Mouse (Mus musculus) layer of hippocampus, adult 9-10 months (tissue): ENCODE measurements around the gene Fkbp9.

Source experiments
- DNase-seq: peaks from one replicate; pipeline ENCODE4 v3.0.0; 2022; ENCODE audit warnings: low spot score

The Fkbp9 gene

GRCm38 (mm10) chr6:56905486-56905885, 73.6 kb downstream of the Fkbp9 start:
- DNase-seq = no peak

DNA sequence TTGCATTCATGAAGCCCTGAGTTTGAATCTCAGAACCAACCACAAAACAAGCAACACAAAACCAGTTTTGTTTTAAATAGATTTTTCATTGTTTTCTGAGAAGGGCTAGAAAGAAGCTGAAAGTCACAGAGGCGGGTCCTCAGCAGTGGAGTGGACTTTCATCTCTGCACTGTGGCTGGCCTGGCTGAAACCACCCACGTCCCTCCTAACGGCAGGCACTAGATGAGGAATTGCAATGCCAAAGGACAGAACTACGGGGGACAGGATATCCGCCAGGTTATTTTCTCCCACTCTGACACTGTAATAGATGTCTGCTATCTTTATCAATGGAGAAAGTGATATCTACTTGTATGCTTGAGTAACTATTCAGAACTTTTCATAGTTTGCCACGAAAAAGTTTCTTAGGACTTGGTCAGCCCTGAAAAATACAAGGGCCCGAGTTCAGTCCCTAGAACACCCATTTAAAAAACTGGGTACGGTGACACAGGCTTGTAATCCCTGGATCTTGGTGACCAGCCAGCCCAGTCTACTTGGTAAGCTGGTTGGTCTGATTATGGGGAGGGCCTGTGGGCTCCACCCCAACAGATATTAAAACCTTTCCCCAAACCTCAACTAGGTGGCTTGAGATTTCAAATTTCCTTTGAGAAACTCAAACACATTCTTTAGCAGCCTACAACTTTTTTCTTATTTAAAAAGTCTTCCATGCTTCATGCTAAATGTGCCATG, 74.4 kb downstream of the Fkbp9 start:
- no peak for DNase-seq

DNA sequence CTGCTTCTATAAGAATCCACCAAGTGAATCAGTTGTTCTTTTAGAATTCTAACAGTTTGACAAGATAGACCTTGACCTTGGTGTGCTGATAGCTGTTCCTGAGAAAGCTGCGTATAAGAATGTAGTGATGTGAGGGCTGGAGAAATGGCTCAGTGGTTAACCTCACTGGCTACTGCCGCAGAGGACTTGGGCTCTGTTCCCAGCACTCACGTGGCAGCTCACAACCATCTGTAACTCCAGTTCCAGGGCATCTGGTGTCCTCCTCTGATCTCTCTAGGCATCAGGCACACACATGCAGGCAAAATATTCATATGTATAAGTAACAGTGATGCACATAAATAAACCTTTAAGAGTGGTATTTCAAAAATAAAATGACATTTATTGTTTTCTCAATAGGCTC, 76.1 kb downstream of the Fkbp9 start:
- DNase-seq = no peak

- no peak for DNase-seq
These were observed 76.5 kb downstream of the Fkbp9 start for GRCm38 (mm10) chr6:56908397-56908796.

- no peak for DNase-seq
These were observed 77.1 kb downstream of the Fkbp9 start for GRCm38 (mm10) chr6:56908912-56909311.

DNA sequence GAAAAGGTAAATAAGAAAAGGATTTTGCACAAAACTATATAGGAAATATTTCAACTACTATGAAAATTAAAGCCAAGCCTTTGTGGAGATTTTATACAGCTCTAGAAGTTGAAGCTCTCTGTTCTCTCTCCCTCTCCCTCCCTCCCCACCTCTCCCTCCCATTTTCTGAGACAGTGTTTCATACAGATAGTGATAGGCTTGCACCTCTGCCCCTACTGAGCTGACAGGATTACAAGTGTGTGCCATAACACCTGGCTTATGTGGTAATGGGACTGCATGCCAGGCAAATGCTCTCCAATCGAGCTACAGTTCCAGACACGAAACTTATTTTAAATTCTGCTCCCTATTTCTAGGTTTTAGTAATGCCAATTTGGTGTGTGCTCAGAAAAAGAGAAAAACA, 79.1 kb downstream of the Fkbp9 start:
- DNase-seq = no peak

DNA sequence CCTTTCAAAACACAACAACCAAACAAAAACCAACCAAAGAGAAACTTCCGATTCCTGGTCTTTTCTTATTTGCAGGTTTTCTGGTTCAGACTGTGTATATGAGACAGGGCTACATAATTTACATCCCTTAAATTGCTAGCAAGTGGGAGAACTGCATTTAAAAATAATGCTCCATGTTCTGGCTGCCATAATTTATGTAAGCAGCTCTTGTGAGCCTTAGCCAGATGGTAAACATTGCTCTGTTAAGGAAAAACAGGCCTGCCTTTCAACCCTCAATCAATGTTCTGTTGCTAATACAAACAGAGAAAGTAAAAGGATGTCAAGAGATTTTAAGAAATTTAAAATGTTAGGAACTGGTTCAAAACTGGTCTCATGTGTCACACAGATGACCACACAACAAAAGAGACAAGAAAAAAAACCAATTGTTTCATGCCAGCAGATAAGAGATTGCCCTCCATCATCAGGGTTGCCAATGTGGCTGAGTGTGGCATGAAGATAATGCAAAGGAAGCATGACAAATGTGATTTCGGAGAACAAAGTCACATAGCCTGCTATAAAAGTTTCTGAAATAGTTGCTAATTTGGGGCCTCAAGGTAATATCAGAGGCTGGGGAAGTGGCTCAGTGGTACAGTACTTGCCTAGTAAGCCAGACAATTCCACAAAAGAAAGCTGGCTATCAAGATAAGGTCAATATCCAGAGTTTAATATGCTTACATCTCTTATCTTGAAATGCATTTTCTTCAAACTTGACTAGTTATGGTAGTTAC, 81.4 kb downstream of the Fkbp9 start:
- no peak for DNase-seq

- DNase-seq = no peak
These were observed 84.4 kb downstream of the Fkbp9 start for GRCm38 (mm10) chr6:56916279-56916678.

GRCm38 (mm10) chr6:56917578-56918368, 85.9 kb downstream of the Fkbp9 start:
- DNase-seq = no peak

- DNase-seq = no peak
These were observed 87.6 kb downstream of the Fkbp9 start for GRCm38 (mm10) chr6:56919330-56920044.

DNA sequence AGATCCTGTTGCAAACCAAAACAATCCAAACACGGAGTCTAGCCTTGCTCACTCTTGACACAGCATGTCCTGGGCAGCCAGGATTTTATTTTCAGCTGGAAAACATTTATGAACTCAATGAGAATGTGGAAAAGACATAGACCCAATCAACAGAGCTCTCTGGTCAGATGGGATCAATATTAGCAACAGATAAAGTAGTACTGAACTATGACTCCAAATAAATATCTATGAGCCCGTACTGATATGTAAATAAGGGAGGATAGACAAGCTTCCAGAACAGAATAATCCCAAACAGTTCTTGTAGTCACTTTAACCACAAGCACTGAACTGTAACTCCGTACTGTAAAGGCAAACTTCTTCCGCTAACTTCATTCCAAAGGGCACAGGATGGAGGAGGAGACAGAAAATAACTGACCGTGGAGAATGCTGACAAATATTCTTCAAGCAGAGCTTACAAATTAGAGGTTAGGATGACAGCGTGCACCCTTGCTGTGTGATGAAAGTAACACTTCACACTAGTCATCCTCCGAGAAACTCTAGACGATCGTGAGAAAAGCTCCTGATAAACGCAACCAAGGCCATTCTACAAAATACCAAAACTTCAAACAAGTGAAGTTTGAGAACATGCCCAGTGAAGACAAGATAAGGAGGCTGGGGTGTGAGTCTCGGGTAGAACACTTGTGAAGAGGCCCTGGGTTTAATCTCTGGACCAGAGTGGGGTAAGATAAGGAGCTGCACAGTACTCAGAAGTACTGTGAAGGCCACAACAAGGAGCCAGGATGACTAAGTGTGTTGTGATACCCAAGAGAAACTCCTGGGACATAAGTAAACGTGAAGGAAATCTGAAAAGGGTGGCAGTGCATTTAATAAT, 88.6 kb downstream of the Fkbp9 start:
- no peak for DNase-seq

DNA sequence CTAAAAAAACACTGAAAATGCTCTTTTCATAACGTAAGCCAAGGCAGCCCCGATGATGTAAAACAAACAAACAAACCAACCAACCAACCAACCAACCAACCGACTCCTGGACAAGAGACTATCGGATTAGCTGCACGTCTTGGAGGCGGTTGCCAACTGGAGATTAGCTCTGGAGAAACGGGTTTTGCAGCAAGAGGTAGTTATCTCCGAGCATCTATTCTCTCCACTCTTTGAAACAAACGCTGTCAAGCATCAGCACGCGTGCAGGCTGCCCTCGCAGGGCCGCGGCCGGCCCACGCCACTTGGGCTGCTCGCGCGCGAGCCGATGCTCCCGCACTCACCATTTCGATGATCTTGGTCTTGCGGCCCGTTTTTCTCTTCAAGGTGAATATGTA, 91.5 kb downstream of the Fkbp9 start:
- DNase-seq = no peak

GRCm38 (mm10) chr6:56923726-56924707, 92.2 kb downstream of the Fkbp9 start, which contains the start of the genes Nt5c3 and Vmn1r4:
Gene Nt5c3 (minus strand): TSS chr6:56923932.
Gene Vmn1r4 (plus strand): TSS chr6:56924015.
- peak; percentile 95 for DNase-seq
